Mouse (Mus musculus): ENCODE results near the gene Xrcc1. TPM values are rescaled to one million over a fixed set of nuclear protein-coding genes. Genes with fewer than 3 reads are reported as not detected.

The Xrcc1 gene
- polyA plus RNA-seq, 1 experiment from 2014 or later, result 101 TPM

DNA sequence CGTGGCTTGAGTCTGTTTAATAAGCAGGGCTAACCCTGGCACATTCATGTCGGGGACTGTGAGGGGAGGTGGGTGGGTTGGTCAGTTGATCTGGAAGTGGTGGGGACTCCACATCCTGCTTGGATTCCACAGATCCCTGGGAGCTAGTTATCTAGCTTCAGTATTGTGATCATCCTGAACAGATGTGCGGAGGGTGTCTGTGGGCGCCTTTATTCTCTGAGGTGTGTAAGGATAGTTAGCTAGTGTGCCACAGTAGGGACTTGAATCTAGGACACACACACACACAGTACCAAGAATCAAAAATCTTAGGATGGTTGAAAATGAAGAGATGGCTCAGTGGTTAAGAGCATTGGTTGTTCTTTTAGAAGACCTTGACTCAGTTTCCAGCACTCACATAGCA lies 22.4 kb downstream of the Xrcc1 start:
- ATAC-seq (ENCODE audit: low FRiP score) (no peak), DNase-seq (ENCODE audit: low spot score, missing footprints) (no peak)
- no peak overlapping the region for H3K27ac ChIP-seq (ENCODE audit: low read depth, low read length)
- H3K4me2 ChIP-seq, result no peak overlapping the region
- no peak overlapping the region for H3K4me3 ChIP-seq (ENCODE audit: low read depth, low read length)
- peaks cover 17% of the 10 kb centered on the region for H3K36me3 ChIP-seq (ENCODE audit: control insufficient read depth, insufficient read depth, low read length)
- H3K9me3 ChIP-seq (ENCODE audit: control insufficient read depth, low read length), result no peaks in the 10 kb centered on the region
- WGBS, result 93% methylated on average over 4 of the region's 4 CpGs
- no peaks in the 10 kb centered on the region for H3K27me3 ChIP-seq (ENCODE audit: control insufficient read depth, insufficient read depth, low read length)
- H3K9ac ChIP-seq (ENCODE audit: low read length), result no peak overlapping the region
- no peaks in the 10 kb centered on the region for H3K4me1 ChIP-seq (ENCODE audit: control insufficient read depth, insufficient read depth, low read length)

DNA sequence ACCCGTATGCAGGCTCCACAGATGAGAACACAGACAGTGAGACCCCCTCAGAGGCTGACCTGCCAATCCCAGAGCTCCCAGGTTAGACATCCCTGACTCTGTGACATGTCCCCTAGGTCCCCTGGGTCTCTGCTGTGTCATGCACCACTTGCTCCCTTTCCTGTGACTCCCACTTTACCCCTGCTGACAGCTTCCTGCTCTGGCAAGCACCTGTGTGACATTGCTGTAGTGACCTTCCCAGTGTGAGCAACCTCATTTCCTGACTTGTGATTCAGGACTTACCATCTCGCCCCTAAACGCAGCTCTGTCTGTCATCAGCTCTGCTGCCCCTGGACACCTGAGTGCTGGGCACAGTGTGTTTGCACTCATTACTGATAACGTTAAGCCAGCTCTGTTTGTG lies 25.0 kb downstream of the Xrcc1 start:
- H3K27ac ChIP-seq (ENCODE audit: low read depth, low read length), result no peak overlapping the region
- DNase-seq (ENCODE audit: low spot score, missing footprints), result no peak
- H3K36me3 ChIP-seq (ENCODE audit: control insufficient read depth, insufficient read depth, low read length), result peaks cover 17% of the 10 kb centered on the region
- no peak overlapping the region for H3K4me3 ChIP-seq (ENCODE audit: low read depth, low read length)
- H3K9me3 ChIP-seq (ENCODE audit: control insufficient read depth, low read length), result no peaks in the 10 kb centered on the region
- no peaks in the 10 kb centered on the region for H3K27me3 ChIP-seq (ENCODE audit: control insufficient read depth, insufficient read depth, low read length)
- whole genome bisulfite sequencing, result 86% methylated on average over 4 of the region's 4 CpGs
- no peak overlapping the region for H3K4me2 ChIP-seq
- ATAC-seq (ENCODE audit: low FRiP score), result no peak
- no peaks in the 10 kb centered on the region for H3K4me1 ChIP-seq (ENCODE audit: control insufficient read depth, insufficient read depth, low read length)
- H3K9ac ChIP-seq (ENCODE audit: low read length), result no peak overlapping the region

DNA sequence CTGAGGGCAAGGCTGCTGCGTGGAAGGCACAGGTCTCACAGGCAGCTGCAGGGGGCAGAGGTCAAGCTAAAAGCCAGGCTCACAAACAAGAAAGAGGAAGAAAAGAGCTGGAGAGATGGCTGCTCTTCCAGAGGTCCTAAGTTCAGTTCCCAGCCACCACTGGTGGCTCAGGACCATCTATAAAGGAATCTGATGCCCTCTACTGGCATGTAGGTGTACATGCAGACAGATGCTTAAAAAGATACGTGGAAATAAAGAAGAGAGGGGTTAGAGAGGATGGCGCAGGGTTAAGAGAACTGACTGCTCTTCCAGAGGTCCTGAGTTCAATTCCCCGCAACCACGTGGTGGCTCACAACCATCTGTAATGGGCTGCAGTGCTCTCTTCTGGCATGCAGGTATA lies 26.4 kb downstream of the Xrcc1 start:
- Histone ChIP-seq H3K9me3 (ENCODE audit: control insufficient read depth, low read length) (no peaks in the 10 kb centered on the region), H3K4me1 (ENCODE audit: control insufficient read depth, insufficient read depth, low read length) (no peaks in the 10 kb centered on the region), H3K27ac (ENCODE audit: low read depth, low read length) (no peak overlapping the region), H3K4me2 (no peak overlapping the region), H3K9ac (ENCODE audit: low read length) (no peak overlapping the region), H3K27me3 (ENCODE audit: control insufficient read depth, insufficient read depth, low read length) (no peaks in the 10 kb centered on the region), H3K4me3 (ENCODE audit: low read depth, low read length) (no peak overlapping the region), H3K36me3 (ENCODE audit: control insufficient read depth, insufficient read depth, low read length) (peaks cover 10% of the 10 kb centered on the region; the same call in 1 of the 2 replicates)
- ATAC-seq (ENCODE audit: low FRiP score), result peak; percentile 14; the same call in 1 of the 2 replicates
- WGBS, result 58% methylated on average over 5 of the region's 5 CpGs
- peak; percentile 86 for DNase-seq (ENCODE audit: low spot score, missing footprints)

DNA sequence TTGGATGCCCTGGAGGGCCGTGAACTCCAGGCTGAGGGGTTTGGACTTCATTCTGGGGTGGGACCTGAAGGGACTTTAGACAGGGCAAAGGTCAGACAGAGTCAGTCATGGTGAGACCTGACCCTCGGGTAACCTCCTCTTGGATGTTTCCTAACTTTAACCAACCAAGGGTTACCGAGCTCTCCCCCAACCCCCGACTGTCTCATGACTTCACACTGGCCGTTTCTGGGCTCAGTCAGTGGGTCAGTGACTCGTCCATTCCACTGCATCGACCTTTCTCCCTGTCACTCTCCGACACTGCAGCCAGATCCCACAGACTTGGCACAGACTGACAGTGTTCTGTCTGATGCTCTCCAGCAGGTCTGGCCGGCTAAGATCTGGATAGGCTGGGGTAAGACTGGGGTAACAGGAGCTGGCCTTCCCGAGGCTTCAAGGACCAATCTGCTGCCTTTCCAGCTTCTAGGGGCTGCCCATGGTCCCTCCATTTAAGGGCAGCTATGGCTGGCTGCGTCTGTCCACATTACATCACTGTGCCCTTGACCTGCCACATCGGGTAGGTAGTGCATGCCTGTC lies 28.2 kb downstream of the Xrcc1 start:
- Histone ChIP-seq H3K4me1 (ENCODE audit: control insufficient read depth, insufficient read depth, low read length) (no peaks in the 10 kb centered on the region), H3K27ac (ENCODE audit: low read depth, low read length) (no peak overlapping the region), H3K4me3 (ENCODE audit: low read depth, low read length) (no peak overlapping the region), H3K9ac (ENCODE audit: low read length) (no peak overlapping the region), H3K9me3 (ENCODE audit: control insufficient read depth, low read length) (no peaks in the 10 kb centered on the region), H3K36me3 (ENCODE audit: control insufficient read depth, insufficient read depth, low read length) (peaks cover 10% of the 10 kb centered on the region; the same call in 1 of the 2 replicates), H3K27me3 (ENCODE audit: control insufficient read depth, insufficient read depth, low read length) (no peaks in the 10 kb centered on the region), H3K4me2 (no peak overlapping the region)
- ATAC-seq (ENCODE audit: low FRiP score), result no peak
- DNase-seq (ENCODE audit: low spot score, missing footprints), result no peak
- WGBS, result 71% methylated on average over 12 of the region's 12 CpGs

DNA sequence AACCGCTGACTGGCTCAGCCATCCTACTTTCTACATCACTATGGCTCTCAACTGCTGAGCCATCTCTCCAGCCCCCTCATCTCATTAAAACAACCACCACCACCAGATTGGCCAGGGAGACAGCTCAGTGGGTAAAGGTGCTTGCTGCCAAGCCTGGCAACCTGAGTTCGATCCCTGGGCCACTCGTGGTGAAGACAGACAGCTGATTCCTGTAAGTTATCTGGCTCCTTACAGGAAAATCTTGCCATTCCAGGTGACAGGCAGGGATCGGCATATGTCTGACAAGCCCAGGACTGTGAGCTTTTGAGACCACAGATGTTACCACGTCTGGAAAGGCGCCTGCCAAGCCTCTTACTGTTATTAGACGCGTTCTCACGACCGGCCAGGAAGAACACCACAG lies 31.7 kb downstream of the Xrcc1 start:
- H3K4me3 ChIP-seq (ENCODE audit: low read depth, low read length), result no peak overlapping the region
- no peak for DNase-seq (ENCODE audit: low spot score, missing footprints)
- no peak overlapping the region for H3K27ac ChIP-seq (ENCODE audit: low read depth, low read length)
- no peaks in the 10 kb centered on the region for H3K9me3 ChIP-seq (ENCODE audit: control insufficient read depth, low read length)
- ATAC-seq (ENCODE audit: low FRiP score), result no peak
- H3K27me3 ChIP-seq (ENCODE audit: control insufficient read depth, insufficient read depth, low read length), result no peaks in the 10 kb centered on the region
- H3K4me2 ChIP-seq, result no peak overlapping the region
- no peak overlapping the region for H3K9ac ChIP-seq (ENCODE audit: low read length)
- no peaks in the 10 kb centered on the region for H3K36me3 ChIP-seq (ENCODE audit: control insufficient read depth, insufficient read depth, low read length)
- no peaks in the 10 kb centered on the region for H3K4me1 ChIP-seq (ENCODE audit: control insufficient read depth, insufficient read depth, low read length)
- 92% methylated on average over 10 of the region's 10 CpGs for WGBS

DNA sequence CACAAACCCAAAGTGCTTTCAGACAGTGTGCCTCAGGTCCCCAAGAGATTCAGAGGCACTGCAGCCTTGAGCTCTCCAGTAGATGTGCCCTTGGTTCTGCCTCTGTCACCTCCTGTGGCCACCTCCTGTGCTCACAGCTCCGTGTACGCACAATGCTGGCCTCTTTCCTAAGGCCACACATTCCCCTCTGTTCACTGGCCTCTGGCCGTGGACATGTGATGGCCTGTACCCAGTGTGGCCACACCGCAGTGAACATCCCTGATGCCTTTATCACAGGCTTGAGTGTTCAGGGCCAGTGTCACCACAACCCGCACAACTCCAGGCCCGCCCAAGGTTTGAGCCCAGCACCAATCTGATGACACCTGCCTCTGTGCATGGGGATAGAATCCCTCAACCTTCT lies 38.8 kb downstream of the Xrcc1 start:
- H3K4me2 ChIP-seq, result no peak overlapping the region
- H3K36me3 ChIP-seq (ENCODE audit: control insufficient read depth, insufficient read depth, low read length), result no peaks in the 10 kb centered on the region
- no peak for DNase-seq (ENCODE audit: low spot score, missing footprints)
- H3K9me3 ChIP-seq (ENCODE audit: control insufficient read depth, low read length), result no peaks in the 10 kb centered on the region
- H3K9ac ChIP-seq (ENCODE audit: low read length), result no peak overlapping the region
- H3K27ac ChIP-seq (ENCODE audit: low read depth, low read length), result no peak overlapping the region
- H3K4me1 ChIP-seq (ENCODE audit: control insufficient read depth, insufficient read depth, low read length), result no peaks in the 10 kb centered on the region; the same call in 1 of the 2 replicates
- H3K4me3 ChIP-seq (ENCODE audit: low read depth, low read length), result no peak overlapping the region
- 88% methylated on average over 6 of the region's 6 CpGs for WGBS
- no peak for ATAC-seq (ENCODE audit: low FRiP score)
- peaks cover 26% of the 10 kb centered on the region for H3K27me3 ChIP-seq (ENCODE audit: control insufficient read depth, insufficient read depth, low read length)

DNA sequence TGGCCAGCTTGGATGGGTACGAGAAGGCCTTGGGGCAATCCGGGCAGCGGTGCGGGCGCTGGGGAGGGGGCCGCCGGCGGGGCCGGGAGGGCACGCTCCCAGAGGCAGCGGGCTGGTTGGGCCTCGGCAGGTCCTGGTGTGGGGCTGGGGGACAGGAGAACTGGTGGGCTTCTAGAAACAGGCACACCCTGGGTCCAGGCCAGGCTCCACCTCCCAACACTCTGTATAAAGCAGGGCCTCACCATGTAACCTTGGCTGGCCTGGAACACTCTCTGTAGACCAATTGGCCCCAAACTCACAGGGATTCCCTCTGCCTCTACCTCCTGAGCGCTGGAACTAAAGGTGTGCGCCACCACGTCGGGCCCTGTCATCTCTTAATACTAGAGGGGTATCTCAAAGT lies 39.9 kb downstream of the Xrcc1 start:
- Histone ChIP-seq H3K9ac (ENCODE audit: low read length) (no peak overlapping the region), H3K27ac (ENCODE audit: low read depth, low read length) (no peak overlapping the region), H3K27me3 (ENCODE audit: control insufficient read depth, insufficient read depth, low read length) (peaks cover 26% of the 10 kb centered on the region), H3K9me3 (ENCODE audit: control insufficient read depth, low read length) (no peaks in the 10 kb centered on the region), H3K4me2 (no peak overlapping the region), H3K36me3 (ENCODE audit: control insufficient read depth, insufficient read depth, low read length) (no peaks in the 10 kb centered on the region), H3K4me1 (ENCODE audit: control insufficient read depth, insufficient read depth, low read length) (no peaks in the 10 kb centered on the region; the same call in 1 of the 2 replicates), H3K4me3 (ENCODE audit: low read depth, low read length) (no peak overlapping the region)
- DNase-seq (ENCODE audit: low spot score, missing footprints) (no peak), ATAC-seq (ENCODE audit: low FRiP score) (peak; percentile 31; the same call in 1 of the 2 replicates)
- WGBS, result 44% methylated on average over 16 of the region's 16 CpGs

DNA sequence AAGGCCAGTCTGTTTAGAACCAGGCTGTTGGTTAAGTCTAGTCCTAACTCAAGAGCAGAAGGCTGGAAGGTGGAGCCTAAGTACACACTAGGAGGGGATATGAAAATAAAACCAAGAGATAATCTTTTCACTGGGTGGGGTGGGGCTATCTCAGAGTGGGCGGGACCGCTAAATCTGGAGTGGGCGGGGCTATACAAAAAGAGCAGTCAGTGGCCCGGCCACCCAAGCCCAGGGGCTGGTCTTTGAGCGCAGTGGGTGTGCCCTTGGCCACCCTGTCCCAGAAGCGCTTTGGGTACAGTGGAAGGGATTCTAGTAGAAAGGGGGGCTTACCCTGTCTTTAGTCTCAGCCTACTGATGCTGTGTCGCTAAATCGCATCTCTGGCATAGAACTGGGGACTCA lies 40.7 kb downstream of the Xrcc1 start:
- Histone ChIP-seq H3K9ac (ENCODE audit: low read length) (no peak overlapping the region; the same call in 1 of the 2 replicates), H3K27me3 (ENCODE audit: control insufficient read depth, insufficient read depth, low read length) (peaks cover 26% of the 10 kb centered on the region), H3K4me1 (ENCODE audit: control insufficient read depth, insufficient read depth, low read length) (no peaks in the 10 kb centered on the region; the same call in 1 of the 2 replicates), H3K4me3 (ENCODE audit: low read depth, low read length) (peak overlapping the region; percentile 30; the same call in 1 of the 2 replicates), H3K27ac (ENCODE audit: low read depth, low read length) (no peak overlapping the region), H3K4me2 (peak overlapping the region; percentile 51), H3K9me3 (ENCODE audit: control insufficient read depth, low read length) (no peaks in the 10 kb centered on the region), H3K36me3 (ENCODE audit: control insufficient read depth, insufficient read depth, low read length) (no peaks in the 10 kb centered on the region)
- ATAC-seq (ENCODE audit: low FRiP score) (peak; percentile 58), DNase-seq (ENCODE audit: low spot score, missing footprints) (no peak)
- 10% methylated on average over 8 of the region's 8 CpGs for WGBS

DNA sequence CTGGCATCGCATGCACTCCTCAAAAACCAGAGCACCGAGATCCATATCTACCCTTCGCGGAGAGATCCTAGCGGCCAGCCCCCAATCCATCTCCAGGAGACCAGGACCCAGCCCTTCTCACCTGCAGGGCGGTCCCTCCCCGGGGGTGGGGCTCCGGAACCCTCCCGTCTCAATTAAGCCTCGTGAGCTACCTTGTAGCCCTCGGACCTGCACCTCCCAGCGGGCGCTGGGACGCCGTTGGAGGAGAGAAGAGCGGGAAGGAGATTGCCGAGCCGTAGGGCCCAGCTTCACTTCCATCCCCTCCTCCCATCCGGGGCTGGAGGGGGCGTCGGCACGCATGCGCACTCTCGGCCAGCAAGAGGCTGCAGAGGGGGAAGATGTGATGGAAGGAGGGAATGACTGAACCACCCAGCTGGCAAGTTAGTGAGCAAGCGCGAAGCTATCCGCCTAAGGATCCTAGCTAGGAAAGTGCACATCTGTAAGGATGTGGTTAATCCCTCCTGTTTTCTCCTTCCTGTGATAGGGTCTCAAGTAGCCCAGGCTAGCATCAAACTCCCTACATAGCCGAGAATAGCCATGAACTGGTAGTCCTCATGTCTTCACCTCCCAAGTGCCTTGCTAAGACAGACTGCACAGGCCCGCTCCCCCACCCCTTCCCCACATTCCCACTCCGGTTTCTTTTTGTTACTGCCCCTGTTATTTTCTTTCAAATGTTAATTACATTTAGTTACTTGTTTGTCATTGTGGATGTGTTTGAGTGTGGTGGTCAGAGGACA lies 41.4 kb downstream of the Xrcc1 start, which contains the start of the genes Ethe1 and Zfp575:
TSS of gene Ethe1 (plus strand) at position 214 of the 776 bp plus-strand sequence.
TSS of gene Zfp575 (minus strand) at position 312 of the 776 bp plus-strand sequence.
- ATAC-seq (ENCODE audit: low FRiP score), result peak; percentile 61
- Histone ChIP-seq H3K9ac (ENCODE audit: low read length) (peak within 1 kb of the TSS; percentile 51), H3K9me3 (ENCODE audit: control insufficient read depth, low read length) (no peaks in the 10 kb centered on the region), H3K27me3 (ENCODE audit: control insufficient read depth, insufficient read depth, low read length) (peaks cover 26% of the 10 kb centered on the region), H3K4me3 (ENCODE audit: low read depth, low read length) (peak within 1 kb of the TSS; percentile 30), H3K4me2 (peak within 1 kb of the TSS; percentile 51), H3K4me1 (ENCODE audit: control insufficient read depth, insufficient read depth, low read length) (no peaks in the 10 kb centered on the region; the same call in 1 of the 2 replicates), H3K27ac (ENCODE audit: low read depth, low read length) (no peak within 1 kb of the TSS), H3K36me3 (ENCODE audit: control insufficient read depth, insufficient read depth, low read length) (no peaks in the 10 kb centered on the region)
- WGBS, result 7% methylated on average over 30 of the region's 30 CpGs
- DNase-seq (ENCODE audit: low spot score, missing footprints), result peak; percentile 96

Measured in midbrain, embryonic 11.5 days (tissue).